Mouse (Mus musculus) heart, embryonic 10.5 days (tissue): ENCODE measurements around the gene Kank1. TPM values are rescaled to one million over a fixed set of nuclear protein-coding genes. Genes with fewer than 3 reads are reported as not detected.

ENCODE experiments used
- DNase-seq: peaks from one replicate; pipeline ENCODE4 v3.0.0-alpha.2; 2017; ENCODE audit warnings: low spot score
- H3K27ac ChIP-seq: fragments of 300-500 bp; sonication (generic); 2 replicates; pipeline ENCODE4 v1.5.1; 2016; ENCODE audit warnings: mild to moderate bottlenecking
- H3K27me3 ChIP-seq: fragments of 300-500 bp; sonication (generic); 2 replicates; pipeline ENCODE4 v1.6.1; 2016; ENCODE audit warnings: mild to moderate bottlenecking; ENCODE audit not compliant: poor library complexity, insufficient read depth, severe bottlenecking
- H3K36me3 ChIP-seq: fragments of 300-500 bp; sonication (generic); 2 replicates; pipeline ENCODE4 v1.6.1; 2016; ENCODE audit warnings: mild to moderate bottlenecking, moderate library complexity
- H3K4me1 ChIP-seq: fragments of 300-500 bp; sonication (generic); 2 replicates; pipeline ENCODE4 v1.6.1; 2016; ENCODE audit warnings: mild to moderate bottlenecking
- H3K4me3 ChIP-seq: fragments of 300-500 bp; sonication (generic); 2 replicates; pipeline ENCODE4 v1.5.1; 2016; ENCODE audit warnings: mild to moderate bottlenecking, moderate library complexity
- H3K9me3 ChIP-seq: fragments of 300-500 bp; sonication (generic); 2 replicates; pipeline ENCODE4 v1.6.1; 2016; ENCODE audit warnings: mild to moderate bottlenecking, moderate library complexity
- WGBS: fragments of 180-500 bp; shearing (Covaris S2); methylation state at CpG from one replicate; pipeline ENCODE4 v1.1.7; 2016; 5-methylcytosine and 5-hydroxymethylcytosine counted together
- polyA plus RNA-seq: library from polyadenylated mRNA; unstranded; fragments of >200 nt; fragmentation: Nextera tagmentation; extraction: Ambion mirVana; gene quantifications from 2 replicates; pipeline ENCODE4 v1.2.1, GENCODE M21; 2016

Gene Kank1
- polyA plus RNA-seq, 1 experiment from 2014 or later, result 49.2 TPM

GRCm38 (mm10) chr19:25361956-25362355, 125.2 kb downstream of the Kank1 start:
- H3K27ac ChIP-seq, result peak overlapping the region; percentile 78
- WGBS, result 63% methylated on average over 7 of the region's 7 CpGs
- no peak overlapping the region for H3K4me3 ChIP-seq
- no peak for DNase-seq
- H3K27me3 ChIP-seq, result no peaks in the 10 kb centered on the region
- peaks cover 62% of the 10 kb centered on the region for H3K4me1 ChIP-seq
- no peaks in the 10 kb centered on the region for H3K36me3 ChIP-seq
- no peaks in the 10 kb centered on the region for H3K9me3 ChIP-seq

DNA sequence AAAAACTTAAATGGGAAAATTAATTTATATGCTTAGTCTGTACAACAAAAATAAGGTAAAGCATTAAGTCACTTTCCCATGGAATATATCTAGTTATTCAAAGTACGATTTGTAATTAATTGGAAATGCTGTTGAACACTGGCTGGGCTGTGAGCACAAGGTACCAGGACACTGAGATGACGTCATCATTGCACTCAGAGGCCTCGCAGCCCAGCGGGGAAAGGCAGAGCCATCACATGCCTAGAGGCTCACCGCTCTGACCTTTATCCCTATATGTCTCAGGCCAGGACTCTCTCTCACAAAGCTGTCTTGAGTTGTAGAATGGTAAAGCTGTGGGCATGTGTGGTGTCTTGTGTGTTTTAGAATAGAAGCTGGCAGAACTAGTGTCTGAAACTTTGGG, 128.9 kb downstream of the Kank1 start:
- no peaks in the 10 kb centered on the region for H3K9me3 ChIP-seq
- H3K4me3 ChIP-seq, result no peak overlapping the region
- 0 out of 2 replicates have a peak overlapping the region, but pooled peaks have one; percentile 17 for H3K27ac ChIP-seq
- H3K4me1 ChIP-seq, result peaks cover 48% of the 10 kb centered on the region
- no peak for DNase-seq
- 42% methylated on average over 5 of the region's 5 CpGs for WGBS
- no peaks in the 10 kb centered on the region for H3K36me3 ChIP-seq
- no peaks in the 10 kb centered on the region for H3K27me3 ChIP-seq

- H3K9me3 ChIP-seq, result no peaks in the 10 kb centered on the region
- no peaks in the 10 kb centered on the region for H3K36me3 ChIP-seq
- H3K27me3 ChIP-seq, result no peaks in the 10 kb centered on the region
- WGBS, result 47% methylated on average over 12 of the region's 12 CpGs
- 0 out of 2 replicates have a peak overlapping the region, but pooled peaks have one; percentile 42 for H3K27ac ChIP-seq
- peaks cover 38% of the 10 kb centered on the region for H3K4me1 ChIP-seq
- no peak overlapping the region for H3K4me3 ChIP-seq
- DNase-seq, result no peak
Measured at GRCm38 (mm10) chr19:25366620-25367019, 129.8 kb downstream of the Kank1 start.

DNA sequence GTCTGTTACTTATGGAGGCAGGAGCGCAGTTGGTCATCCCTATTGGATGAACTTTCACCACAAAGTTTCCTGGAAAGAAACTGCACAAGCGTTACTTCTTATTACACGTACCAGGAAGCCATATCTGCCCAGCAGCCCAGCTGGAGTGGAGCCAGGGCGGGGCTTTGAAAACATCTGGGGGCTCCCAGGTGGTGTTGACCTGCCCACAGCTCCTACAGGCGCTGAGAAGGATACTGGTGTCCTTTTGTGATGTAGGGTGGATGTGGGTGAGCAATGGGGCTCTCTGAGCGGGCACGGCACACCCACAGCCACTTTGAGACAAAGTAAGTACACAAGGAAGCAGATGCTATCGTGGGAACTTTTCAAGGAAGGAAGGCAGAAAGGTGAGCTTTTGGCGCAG, 133.7 kb downstream of the Kank1 start:
- Histone ChIP-seq H3K4me1 (peaks cover 49% of the 10 kb centered on the region), H3K36me3 (no peaks in the 10 kb centered on the region), H3K9me3 (no peaks in the 10 kb centered on the region), H3K4me3 (no peak overlapping the region), H3K27ac (no peak overlapping the region), H3K27me3 (no peaks in the 10 kb centered on the region)
- DNase-seq, result no peak
- 82% methylated on average over 9 of the region's 9 CpGs for WGBS

DNA sequence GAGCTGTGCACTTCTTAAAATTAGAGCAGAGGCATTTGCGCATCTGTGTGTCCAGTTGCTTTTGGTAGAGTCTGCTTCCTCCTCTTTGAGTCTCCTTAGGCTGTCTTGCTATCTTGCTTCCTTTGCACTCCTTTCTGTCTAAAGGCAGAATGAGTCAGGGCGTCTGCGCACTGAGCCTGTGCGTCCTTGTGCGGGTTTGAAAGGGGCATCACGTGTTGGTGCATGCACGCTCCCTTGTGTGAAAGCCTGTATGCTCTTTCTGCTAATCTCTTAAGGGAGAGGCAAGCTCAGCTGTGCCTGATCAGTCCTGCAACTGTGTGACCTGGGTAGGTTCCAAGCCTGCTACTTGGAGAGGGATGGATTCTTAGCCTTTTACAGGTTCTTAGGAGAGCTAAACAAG, 136.0 kb downstream of the Kank1 start:
- Histone ChIP-seq H3K27me3 (no peaks in the 10 kb centered on the region), H3K4me3 (no peak overlapping the region), H3K27ac (peak overlapping the region; percentile 59), H3K9me3 (no peaks in the 10 kb centered on the region), H3K36me3 (no peaks in the 10 kb centered on the region), H3K4me1 (peaks cover 43% of the 10 kb centered on the region)
- DNase-seq, result no peak
- WGBS, result 73% methylated on average over 7 of the region's 7 CpGs

DNA sequence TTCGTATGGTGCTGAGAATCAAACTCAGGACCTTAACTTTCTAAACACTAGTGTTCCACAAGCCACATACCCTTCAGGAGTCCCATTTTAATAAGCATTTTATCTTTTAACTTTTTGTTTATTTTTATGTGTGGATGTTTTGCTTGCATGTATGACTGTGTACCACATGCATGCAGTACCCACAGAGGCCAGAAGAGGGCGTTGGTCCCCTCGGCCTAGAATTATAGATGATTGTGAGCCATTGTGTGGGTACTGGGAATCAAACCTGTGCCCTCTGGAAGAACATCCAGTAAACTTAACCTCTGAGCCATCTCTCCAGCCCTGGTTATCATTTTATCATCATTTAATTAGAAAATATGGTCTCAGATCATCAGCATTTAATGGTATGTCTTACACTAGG, 136.8 kb downstream of the Kank1 start:
- no peak for DNase-seq
- Histone ChIP-seq H3K4me1 (peaks cover 41% of the 10 kb centered on the region), H3K36me3 (no peaks in the 10 kb centered on the region), H3K27ac (peak overlapping the region; percentile 59; the same call in 1 of the 2 replicates), H3K27me3 (no peaks in the 10 kb centered on the region), H3K4me3 (no peak overlapping the region), H3K9me3 (no peaks in the 10 kb centered on the region)
- WGBS, result 54% methylated on average over 3 of the region's 3 CpGs

- peaks cover 3% of the 10 kb centered on the region; the same call in 1 of the 2 replicates for H3K36me3 ChIP-seq
- no peak overlapping the region for H3K4me3 ChIP-seq
- no peak overlapping the region for H3K27ac ChIP-seq
- WGBS, result 63% methylated on average over 9 of the region's 9 CpGs
- H3K9me3 ChIP-seq, result no peaks in the 10 kb centered on the region
- peaks cover 37% of the 10 kb centered on the region for H3K4me1 ChIP-seq
- H3K27me3 ChIP-seq, result no peaks in the 10 kb centered on the region
- no peak for DNase-seq
Measured at GRCm38 (mm10) chr19:25374191-25374590, 137.4 kb downstream of the Kank1 start.

GRCm38 (mm10) chr19:25374926-25375325, 138.2 kb downstream of the Kank1 start:
- H3K4me3 ChIP-seq, result no peak overlapping the region
- no peak for DNase-seq
- H3K36me3 ChIP-seq, result peaks cover 3% of the 10 kb centered on the region; the same call in 1 of the 2 replicates
- H3K27ac ChIP-seq, result peak overlapping the region; percentile 57
- no peaks in the 10 kb centered on the region for H3K27me3 ChIP-seq
- H3K9me3 ChIP-seq, result no peaks in the 10 kb centered on the region
- 9% methylated on average over 12 of the region's 12 CpGs for WGBS
- peaks cover 37% of the 10 kb centered on the region for H3K4me1 ChIP-seq

GRCm38 (mm10) chr19:25376871-25377270, 140.1 kb downstream of the Kank1 start:
- Histone ChIP-seq H3K9me3 (no peaks in the 10 kb centered on the region), H3K4me1 (peaks cover 50% of the 10 kb centered on the region), H3K36me3 (peaks cover 9% of the 10 kb centered on the region; the same call in 1 of the 2 replicates), H3K27me3 (no peaks in the 10 kb centered on the region), H3K27ac (no peak overlapping the region), H3K4me3 (no peak overlapping the region)
- no peak for DNase-seq
- WGBS, result 91% methylated on average over 13 of the region's 13 CpGs

DNA sequence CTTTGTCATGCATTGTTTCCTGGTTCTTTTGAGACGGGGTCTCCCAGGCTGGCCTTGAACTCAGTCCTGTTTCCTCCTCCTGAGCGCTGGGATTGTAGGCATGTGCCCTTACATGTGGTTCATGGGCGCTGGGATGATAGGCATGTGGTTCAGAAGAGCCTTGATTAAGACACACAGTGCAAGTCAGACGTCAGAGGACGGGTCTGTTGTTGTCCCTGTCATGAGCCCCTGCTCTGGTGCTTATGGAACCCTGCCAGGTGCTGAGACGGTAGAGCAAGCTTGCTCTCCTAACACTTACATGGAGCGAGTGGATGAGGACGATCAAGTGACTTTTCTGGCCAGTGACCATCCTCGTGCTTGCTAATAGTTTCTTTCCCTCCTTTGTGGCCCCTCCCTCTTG, 143.9 kb downstream of the Kank1 start:
- WGBS, result 84% methylated on average over 9 of the region's 9 CpGs
- Histone ChIP-seq H3K9me3 (no peaks in the 10 kb centered on the region), H3K4me3 (no peak overlapping the region), H3K27me3 (no peaks in the 10 kb centered on the region), H3K4me1 (peaks cover 52% of the 10 kb centered on the region), H3K27ac (0 out of 2 replicates have a peak overlapping the region, but pooled peaks have one; percentile 22), H3K36me3 (peaks cover 9% of the 10 kb centered on the region; the same call in 1 of the 2 replicates)
- DNase-seq, result no peak

DNA sequence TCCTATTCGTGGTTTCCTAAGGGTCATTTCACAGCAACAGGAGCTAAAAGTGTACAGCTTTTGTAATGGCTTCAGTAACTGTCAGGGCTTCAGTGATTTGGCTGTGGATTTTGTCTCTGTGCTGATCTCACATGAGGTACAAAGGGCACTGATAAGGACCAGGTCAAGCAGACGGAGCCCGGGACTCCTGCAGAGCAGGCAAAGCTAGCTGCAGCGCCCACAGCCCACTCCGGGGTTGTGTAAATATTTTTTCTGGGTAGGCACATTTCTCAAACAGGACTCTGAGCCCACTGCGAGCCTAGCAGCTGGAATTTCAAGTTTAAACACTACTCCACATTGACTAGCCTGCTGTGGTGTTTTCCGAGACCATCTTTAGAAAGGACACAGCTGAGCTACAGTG, 145.2 kb downstream of the Kank1 start:
- Histone ChIP-seq H3K27me3 (no peaks in the 10 kb centered on the region), H3K4me3 (peak overlapping the region; percentile 25), H3K4me1 (peaks cover 61% of the 10 kb centered on the region), H3K27ac (peak overlapping the region; percentile 77), H3K36me3 (peaks cover 9% of the 10 kb centered on the region; the same call in 1 of the 2 replicates), H3K9me3 (no peaks in the 10 kb centered on the region)
- DNase-seq, result no peak
- WGBS, result 8% methylated on average over 7 of the region's 7 CpGs

GRCm38 (mm10) chr19:25382494-25382893, 145.7 kb downstream of the Kank1 start:
- no peaks in the 10 kb centered on the region for H3K27me3 ChIP-seq
- 38% methylated on average over 6 of the region's 6 CpGs for WGBS
- peaks cover 67% of the 10 kb centered on the region for H3K4me1 ChIP-seq
- H3K9me3 ChIP-seq, result no peaks in the 10 kb centered on the region
- peaks cover 9% of the 10 kb centered on the region; the same call in 1 of the 2 replicates for H3K36me3 ChIP-seq
- DNase-seq, result no peak
- peak overlapping the region; percentile 25 for H3K4me3 ChIP-seq
- H3K27ac ChIP-seq, result peak overlapping the region; percentile 77

GRCm38 (mm10) chr19:25383386-25384146, 146.8 kb downstream of the Kank1 start:
- no peaks in the 10 kb centered on the region for H3K27me3 ChIP-seq
- H3K9me3 ChIP-seq, result no peaks in the 10 kb centered on the region
- H3K36me3 ChIP-seq, result peaks cover 15% of the 10 kb centered on the region; the same call in 1 of the 2 replicates
- peak overlapping the region; percentile 74 for H3K27ac ChIP-seq
- DNase-seq, result peak; percentile 93
- WGBS, result 11% methylated on average over 12 of the region's 12 CpGs
- H3K4me1 ChIP-seq, result peaks cover 75% of the 10 kb centered on the region
- H3K4me3 ChIP-seq, result peak overlapping the region; percentile 34
